In genomic region chr4:129695815-129696157, GRCm38 (mm10) we compare ENCODE assay signal across 8 mouse cellular contexts. TPM values are rescaled to one million over a fixed set of nuclear protein-coding genes. Genes with fewer than 3 reads are reported as not detected.
DNase-seq lines count a peak whose midpoint lies in the region; ATAC-seq and TF ChIP-seq lines count a peak whose summit lies in the region.

No protein-coding gene starts in this region.

- H3K4me1 ChIP-seq in heart, adult 2 months (ENCODE audit: control insufficient read depth, insufficient read depth, low read length), result no peaks in the 10 kb centered on the region
- H3K4me1 ChIP-seq in CH12.LX (ENCODE audit: control insufficient read depth in 1 of 2, insufficient read depth in 2 of 2), result peaks cover 0 to 19% of the 10 kb centered on the region in 2 experiments; a peak in 2 of 4 replicates
- H3K4me1 ChIP-seq in forebrain, embryonic 15.5 days, result peaks cover 26% of the 10 kb centered on the region
- peaks cover 14% of the 10 kb centered on the region for H3K4me1 ChIP-seq in liver, embryonic 16.5 days (ENCODE audit: control insufficient read depth, low read depth, low read length)

- no peak for TF ChIP-seq EP300 in heart, adult 2 months (IDR thresholded peaks at IDR 0.05; ENCODE audit: insufficient read depth, low read depth, low read length)
- no peak for TF ChIP-seq EP300 in CH12.LX (IDR thresholded peaks at IDR 0.05; ENCODE audit: low read length)

- ATAC-seq in forebrain, embryonic 15.5 days (replicated peaks), result no peak
- no peak for ATAC-seq in liver, embryonic 16.5 days (ENCODE audit: low read depth)

- H3K79me2 ChIP-seq in heart, adult 2 months (replicated peaks; ENCODE audit: control insufficient read depth, insufficient read depth, low read length), result 0 out of 2 replicates have a peak, but pooled peaks cover 2% of the 10 kb centered on the region
- H3K79me2 ChIP-seq in CH12.LX (replicated peaks; ENCODE audit: control insufficient read depth, extremely low read depth, insufficient read depth, poor library complexity, severe bottlenecking), result peaks cover 4% of the 10 kb centered on the region; the same call in 1 of the 2 replicates

- no peak overlapping the region for H3K27ac ChIP-seq in heart, adult 2 months
- H3K27ac ChIP-seq in CH12.LX (ENCODE audit: insufficient read depth, low read depth), result no peak overlapping the region
- peak overlapping the region; percentile 98 for H3K27ac ChIP-seq in forebrain, embryonic 15.5 days (replicated peaks)
- peak overlapping the region; percentile 77; the same call in 1 of the 2 replicates for H3K27ac ChIP-seq in liver, embryonic 16.5 days (ENCODE audit: low read length)

- TF ChIP-seq RAD21 in CH12.LX (IDR thresholded peaks at IDR 0.05; ENCODE audit: low read depth, low read length), result no peak

- TF ChIP-seq POLR2A in heart, adult 2 months (IDR thresholded peaks at IDR 0.05; ENCODE audit: insufficient read depth, low read depth, low read length), result no peak
- TF ChIP-seq POLR2A in CH12.LX (IDR thresholded peaks at IDR 0.05; ENCODE audit: low read depth, low read length), result no peak

- H3K9me3 ChIP-seq in CH12.LX (replicated peaks; ENCODE audit: low read length), result no peaks in the 10 kb centered on the region
- H3K9me3 ChIP-seq in forebrain, embryonic 15.5 days, result no peaks in the 10 kb centered on the region
- H3K9me3 ChIP-seq in liver, embryonic 16.5 days (replicated peaks; ENCODE audit: control insufficient read depth, low read length), result no peaks in the 10 kb centered on the region

- intact Hi-C loops in heart, adult 2 months (cut with DNase I), result loop anchor here (1.0 to 2.0 kb wide), 2 partner anchors 23 to 47 kb away; partner anchors contain the start of genes Khdrbs1 and Kpna6
- intact Hi-C loops in heart, postnatal 10 days (cut with DNase I), result loop anchor here (1.0 kb wide), 1 partner anchor 22 kb away; no protein-coding TSS in a partner anchor

- dilution Hi-C loops in CH12.LX (cut with MboI; ENCODE audit: extremely low pct_ligation_motif_present, extremely low pct_unique_long_range_greater_than_20kb, low sequenced_read_pairs), result no loop called here

- H3K4me3 ChIP-seq in heart, adult 2 months, result peak overlapping the region; percentile 91
- H3K4me3 ChIP-seq in CH12.LX (replicated peaks in 1 of 3; ENCODE audit: low read depth in 2 of 3, low read length in 2 of 3, poor library complexity in 1 of 3), result peak overlapping the region; percentile 81 to 83 (median 82)
- H3K4me3 ChIP-seq in forebrain, embryonic 15.5 days, result peak overlapping the region; percentile 80
- peak overlapping the region; percentile 77 for H3K4me3 ChIP-seq in liver, embryonic 16.5 days (ENCODE audit: low read depth, low read length)

- WGBS in heart, adult 2 months, result 16% methylated on average over 6 of the region's 6 CpGs
- 26% methylated on average over 6 of the region's 6 CpGs for WGBS in forebrain, embryonic 15.5 days
- 18% methylated on average over 6 of the region's 6 CpGs for WGBS in liver, embryonic 16.5 days (ENCODE audit: insufficient replicate concordance)

- in situ Hi-C loops in CH12.LX (cut with MboI; ENCODE audit: low pct_ligation_motif_present, low pct_unique_long_range_greater_than_20kb, low sequenced_read_pairs), result no loop called here

- peaks cover 1% of the 10 kb centered on the region; the same call in 1 of the 2 replicates for H3K36me3 ChIP-seq in heart, adult 2 months (ENCODE audit: control insufficient read depth, insufficient read depth, low read length)
- peaks cover 24 to 34% of the 10 kb centered on the region in 2 experiments for H3K36me3 ChIP-seq in CH12.LX (replicated peaks in 1 of 2; ENCODE audit: control insufficient read depth in 1 of 2, insufficient read depth in 1 of 2, low read length in 1 of 2)
- peaks cover 34% of the 10 kb centered on the region for H3K36me3 ChIP-seq in forebrain, embryonic 15.5 days
- no peaks in the 10 kb centered on the region for H3K36me3 ChIP-seq in liver, embryonic 16.5 days (ENCODE audit: control insufficient read depth, insufficient read depth)

- TF ChIP-seq CTCF in heart, adult 2 months (IDR thresholded peaks at IDR 0.05), result no peak
- TF ChIP-seq CTCF in CH12.LX (conservative IDR thresholded peaks at IDR 0.05 in 1 of 2, IDR thresholded peaks at IDR 0.05 in 1 of 2; ENCODE audit: low read depth in 2 of 2, low read length in 2 of 2), result no peak

- H3K27me3 ChIP-seq in heart, adult 2 months (ENCODE audit: control insufficient read depth, insufficient read depth, low read length), result no peaks in the 10 kb centered on the region
- no peaks in the 10 kb centered on the region for H3K27me3 ChIP-seq in CH12.LX (replicated peaks)
- H3K27me3 ChIP-seq in forebrain, embryonic 15.5 days, result no peaks in the 10 kb centered on the region
- no peaks in the 10 kb centered on the region for H3K27me3 ChIP-seq in liver, embryonic 16.5 days (ENCODE audit: control insufficient read depth, insufficient read depth, low read depth, low read length)

- H3K9ac ChIP-seq in heart, adult 2 months (ENCODE audit: low read depth, low read length), result peak overlapping the region; percentile 93; the same call in 1 of the 2 replicates
- peak overlapping the region; percentile 73; the same call in 1 of the 2 replicates for H3K9ac ChIP-seq in CH12.LX (ENCODE audit: insufficient read depth, low read depth)
- peak overlapping the region; percentile 84 for H3K9ac ChIP-seq in forebrain, embryonic 15.5 days (replicated peaks)
- peak overlapping the region; percentile 75 for H3K9ac ChIP-seq in liver, embryonic 16.5 days (ENCODE audit: low read depth, low read length)

- peak overlapping the region; percentile 84 for H3K4me2 ChIP-seq in CH12.LX (ENCODE audit: insufficient read depth, low read depth, poor library complexity, severe bottlenecking)
- peak overlapping the region; percentile 59 for H3K4me2 ChIP-seq in forebrain, embryonic 15.5 days (replicated peaks)
- peak overlapping the region; percentile 91 for H3K4me2 ChIP-seq in liver, embryonic 16.5 days (ENCODE audit: low read depth, low read length)

- DNase-seq in heart, adult 2 months, result no peak
- DNase-seq in heart, postnatal 10 days, result no peak
- DNase-seq in CH12.LX (ENCODE audit: extremely low read depth), result no peak
- DNase-seq in cerebellum, adult 9-11 months, result no peak
- DNase-seq in kidney, postnatal 14 days, result no peak
- no peak for DNase-seq in kidney, adult 8-10 months

TF ChIP-seq in CH12.LX, 34 proteins besides CTCF, POLR2A, EP300 and RAD21:
- TF ChIP-seq PAX5 (IDR thresholded peaks at IDR 0.05; ENCODE audit: low read length) (no peak), ELF1 (IDR thresholded peaks at IDR 0.05; ENCODE audit: low read depth, low read length) (no peak), HCFC1 (IDR thresholded peaks at IDR 0.05; ENCODE audit: low read depth, low read length) (no peak), ZNF384 (IDR thresholded peaks at IDR 0.05; ENCODE audit: low read depth, low read length) (no peak), ETS1 (conservative IDR thresholded peaks at IDR 0.05; ENCODE audit: low read depth, low read length) (no peak), TBP (conservative IDR thresholded peaks at IDR 0.05; ENCODE audit: low read depth, low read length) (no peak), ZKSCAN1 (IDR thresholded peaks at IDR 0.05; ENCODE audit: borderline replicate concordance, low read depth, low read length) (no peak), JUND (conservative IDR thresholded peaks at IDR 0.05; ENCODE audit: low read depth, low read length) (no peak), BHLHE40 (IDR thresholded peaks at IDR 0.05; ENCODE audit: low read depth, low read length) (no peak), USF1 (IDR thresholded peaks at IDR 0.05; ENCODE audit: low read depth, low read length) (no peak)

RNA-seq across cellular contexts. Expression of gene Tmem39b, which starts 0.9 kb away (rescaled TPM):
- 1 to 10 TPM; 4.8 to 5.0 TPM for total RNA-seq in heart, adult 2 months (2021)
- polyA plus RNA-seq in heart, adult 2 months (2012; rRNA removed), result 13.4 and 14.4 TPM in 2 replicates
- total RNA-seq in heart, postnatal 10 days (2021), result 1 to 10 TPM; 4.6 to 6.2 TPM
- 11.3 and 11.9 TPM in 2 replicates for total RNA-seq in CH12.LX (2012; rRNA removed)
- 13.9 and 14.6 TPM in 2 replicates for total RNA-seq in CH12.LX (2014; rRNA removed)
- polyA plus RNA-seq in CH12.LX (2012; ENCODE audit: insufficient read length, low read depth), result 33.5 and 37.7 TPM in 2 replicates
- 19.4 and 19.6 TPM in 2 replicates for polyA plus RNA-seq in forebrain, embryonic 15.5 days (2015; fragmentation: Nextera tagmentation; extraction: Ambion mirVana)
- 3.3 TPM in 2 replicates for polyA plus RNA-seq in liver, embryonic 16.5 days (2015; fragmentation: Nextera tagmentation; extraction: Ambion mirVana)

RNA-seq across cellular contexts. Expression of gene Kpna6, which starts 23.2 kb away (rescaled TPM):
- total RNA-seq in heart, adult 2 months (2021), result 10 to 100 TPM; 69.6 to 79.2 TPM
- 28.2 and 57.9 TPM in 2 replicates for polyA plus RNA-seq in heart, adult 2 months (2012; rRNA removed)
- 10 to 100 TPM; 73.5 to 75.9 TPM for total RNA-seq in heart, postnatal 10 days (2021)
- total RNA-seq in CH12.LX (2012; rRNA removed) (17.3 and 23.9 TPM in 2 replicates), CH12.LX (2014; rRNA removed) (19.6 and 22.4 TPM in 2 replicates)
- 25.8 and 26.4 TPM in 2 replicates for polyA plus RNA-seq in CH12.LX (2012; ENCODE audit: insufficient read length, low read depth)
- polyA plus RNA-seq in forebrain, embryonic 15.5 days (2015; fragmentation: Nextera tagmentation; extraction: Ambion mirVana), result 14.7 and 17.5 TPM in 2 replicates
- 6.9 and 7.0 TPM in 2 replicates for polyA plus RNA-seq in liver, embryonic 16.5 days (2015; fragmentation: Nextera tagmentation; extraction: Ambion mirVana)

RNA-seq across cellular contexts. Expression of gene Khdrbs1, which starts 46.3 kb away (rescaled TPM):
- total RNA-seq in heart, adult 2 months (2021), result 10 to 100 TPM; 38.1 to 41.7 TPM
- polyA plus RNA-seq in heart, adult 2 months (2012; rRNA removed), result 11.4 and 11.7 TPM in 2 replicates
- total RNA-seq in heart, postnatal 10 days (2021), result 10 to 100 TPM; 67.8 to 76.8 TPM
- total RNA-seq in CH12.LX (2012; rRNA removed) (58.6 and 65.9 TPM in 2 replicates), CH12.LX (2014; rRNA removed) (67.4 and 79.0 TPM in 2 replicates)
- 125 TPM in 2 replicates for polyA plus RNA-seq in CH12.LX (2012; ENCODE audit: insufficient read length, low read depth)
- 175 and 187 TPM in 2 replicates for polyA plus RNA-seq in forebrain, embryonic 15.5 days (2015; fragmentation: Nextera tagmentation; extraction: Ambion mirVana)
- 19.6 and 20.2 TPM in 2 replicates for polyA plus RNA-seq in liver, embryonic 16.5 days (2015; fragmentation: Nextera tagmentation; extraction: Ambion mirVana)

RNA-seq across cellular contexts. Expression of gene Txlna, which starts 54.9 kb away (rescaled TPM):
- total RNA-seq in heart, adult 2 months (2021), result 10 to 100 TPM; 25.6 to 27.2 TPM
- polyA plus RNA-seq in heart, adult 2 months (2012; rRNA removed), result 13.7 and 23.3 TPM in 2 replicates
- total RNA-seq in heart, postnatal 10 days (2021), result 10 to 100 TPM; 34.1 to 39.7 TPM
- total RNA-seq in CH12.LX (2012; rRNA removed), result 51.8 and 68.2 TPM in 2 replicates
- total RNA-seq in CH12.LX (2014; rRNA removed), result 50.0 and 52.2 TPM in 2 replicates
- polyA plus RNA-seq in CH12.LX (2012; ENCODE audit: insufficient read length, low read depth), result 64.7 and 103 TPM in 2 replicates
- 64.7 and 68.3 TPM in 2 replicates for polyA plus RNA-seq in forebrain, embryonic 15.5 days (2015; fragmentation: Nextera tagmentation; extraction: Ambion mirVana)
- 22.1 and 24.2 TPM in 2 replicates for polyA plus RNA-seq in liver, embryonic 16.5 days (2015; fragmentation: Nextera tagmentation; extraction: Ambion mirVana)

Comparison
In these comparisons a context has a peak if more than half of its experiments do, and no peak if none do; other contexts are left out.
1. H3K27ac ChIP-seq: peak in forebrain, embryonic 15.5 days (single experiment) and liver, embryonic 16.5 days (single experiment); none in heart, adult 2 months (single experiment) and CH12.LX (single experiment).
2. Peak in every context shown above with its lines, with median percentiles within 50 percentile points of each other: H3K4me3 ChIP-seq, H3K9ac ChIP-seq and H3K4me2 ChIP-seq.